8 mouse cellular contexts compared by ENCODE assay signal in the genomic region with DNA sequence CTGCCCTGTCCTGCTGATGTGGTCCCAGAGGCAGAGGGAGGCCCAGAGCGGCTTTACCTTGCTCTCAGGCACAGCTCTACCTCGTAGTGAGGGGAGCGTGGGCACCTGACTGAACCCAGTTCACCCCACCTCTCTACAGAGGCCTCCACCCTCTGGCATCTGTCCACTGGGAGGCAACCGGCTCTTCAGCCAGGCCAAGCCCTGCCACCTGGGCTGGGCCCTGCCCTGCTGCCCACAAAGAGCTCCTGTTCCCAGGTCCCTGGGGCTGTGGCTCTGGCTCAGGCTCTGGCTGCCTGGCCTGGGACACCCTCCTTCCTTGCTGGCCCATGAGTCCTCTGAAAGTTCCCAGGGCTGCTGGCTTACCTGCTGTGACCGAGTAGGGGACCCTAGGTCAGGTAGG. TPM values are rescaled to one million over a fixed set of nuclear protein-coding genes. Genes with fewer than 3 reads are reported as not detected.
DNase-seq lines count a peak whose midpoint lies in the region; ATAC-seq and TF ChIP-seq lines count a peak whose summit lies in the region.

No protein-coding gene starts in this region.

- DNase-seq in testis, postnatal 10 days (ENCODE audit: low spot score): no peak
- no peak for DNase-seq in liver, embryonic 13.5 days
- no peak for DNase-seq in layer of hippocampus, adult 8-10 months (ENCODE audit: low spot score in 2 of 2)
- no peak for DNase-seq in spleen, adult 18-20 months
- DNase-seq in cerebellum, adult 11-12 months: no peak

- peak overlapping the region; percentile 11 for H3K4me2 ChIP-seq in heart, embryonic 16.5 days (ENCODE audit: low read depth, low read length)
- H3K4me2 ChIP-seq in liver, embryonic 13.5 days: no peak overlapping the region
- H3K4me2 ChIP-seq in stomach, embryonic 16.5 days (ENCODE audit: low read depth, low read length): no peak overlapping the region

- no peaks in the 10 kb centered on the region for H3K36me3 ChIP-seq in testis, adult 2 months (ENCODE audit: control insufficient read depth, insufficient read depth, low read length)
- H3K36me3 ChIP-seq in heart, embryonic 16.5 days (ENCODE audit: control insufficient read depth, insufficient read depth): peaks cover 23% of the 10 kb centered on the region
- H3K36me3 ChIP-seq in liver, embryonic 13.5 days: peaks cover 10% of the 10 kb centered on the region; the same call in 1 of the 2 replicates
- peaks cover 26% of the 10 kb centered on the region for H3K36me3 ChIP-seq in stomach, embryonic 16.5 days (ENCODE audit: control insufficient read depth, insufficient read depth, low read length)

- H3K4me3 ChIP-seq in testis, adult 2 months (ENCODE audit: control insufficient read depth, low read depth, low read length): no peak overlapping the region
- H3K4me3 ChIP-seq in heart, embryonic 16.5 days (ENCODE audit: low read length): no peak overlapping the region
- H3K4me3 ChIP-seq in liver, embryonic 13.5 days (replicated peaks): no peak overlapping the region
- no peak overlapping the region for H3K4me3 ChIP-seq in stomach, embryonic 16.5 days (replicated peaks; ENCODE audit: low read length)

- peaks cover 3% of the 10 kb centered on the region; the same call in 1 of the 2 replicates for H3K4me1 ChIP-seq in testis, adult 2 months (ENCODE audit: control insufficient read depth, insufficient read depth, low read length)
- H3K4me1 ChIP-seq in heart, embryonic 16.5 days (ENCODE audit: control insufficient read depth, insufficient read depth, low read length): peaks cover 19% of the 10 kb centered on the region
- H3K4me1 ChIP-seq in liver, embryonic 13.5 days (replicated peaks): peaks cover 11% of the 10 kb centered on the region
- H3K4me1 ChIP-seq in stomach, embryonic 16.5 days (ENCODE audit: control insufficient read depth, insufficient read depth, low read length): peaks cover 14% of the 10 kb centered on the region

- H3K27ac ChIP-seq in testis, adult 2 months (ENCODE audit: control insufficient read depth, insufficient read depth, low read depth, low read length): peak overlapping the region; percentile 74; the same call in 1 of the 2 replicates
- H3K27ac ChIP-seq in heart, embryonic 16.5 days (ENCODE audit: low read length): peak overlapping the region; percentile 96
- peak overlapping the region; percentile 76 for H3K27ac ChIP-seq in liver, embryonic 13.5 days
- peak overlapping the region; percentile 93 for H3K27ac ChIP-seq in stomach, embryonic 16.5 days (ENCODE audit: low read length)

- no peaks in the 10 kb centered on the region for H3K9me3 ChIP-seq in heart, embryonic 16.5 days (replicated peaks; ENCODE audit: control insufficient read depth, low read length)
- H3K9me3 ChIP-seq in liver, embryonic 13.5 days (replicated peaks): no peaks in the 10 kb centered on the region
- H3K9me3 ChIP-seq in stomach, embryonic 16.5 days (replicated peaks; ENCODE audit: control insufficient read depth, low read length): no peaks in the 10 kb centered on the region

- ATAC-seq in heart, embryonic 16.5 days (replicated peaks; ENCODE audit: extremely low read depth, insufficient read depth, low FRiP score): 0 out of 2 replicates have a peak, but pooled peaks have one; percentile 2
- no peak for ATAC-seq in liver, embryonic 13.5 days (ENCODE audit: low read depth)
- peak; percentile 16; the same call in 1 of the 2 replicates for ATAC-seq in stomach, embryonic 16.5 days (ENCODE audit: insufficient read depth, low FRiP score)

- no peaks in the 10 kb centered on the region for H3K27me3 ChIP-seq in testis, adult 2 months (ENCODE audit: control insufficient read depth, insufficient read depth, low read length)
- H3K27me3 ChIP-seq in heart, embryonic 16.5 days (ENCODE audit: control insufficient read depth, insufficient read depth, low read length): no peaks in the 10 kb centered on the region
- H3K27me3 ChIP-seq in liver, embryonic 13.5 days: no peaks in the 10 kb centered on the region
- no peaks in the 10 kb centered on the region for H3K27me3 ChIP-seq in stomach, embryonic 16.5 days (ENCODE audit: control insufficient read depth, insufficient read depth, low read length)

- TF ChIP-seq CTCF in testis, adult 2 months (IDR thresholded peaks at IDR 0.05; ENCODE audit: control insufficient read depth, insufficient read depth, insufficient replicate concordance, low read depth, low read length): no peak

- 51% methylated on average over 5 of the region's 5 CpGs for WGBS in heart, embryonic 16.5 days
- WGBS in liver, embryonic 13.5 days (ENCODE audit: insufficient replicate concordance): 60% methylated on average over 5 of the region's 5 CpGs
- WGBS in stomach, embryonic 16.5 days: 68% methylated on average over 5 of the region's 5 CpGs

- H3K9ac ChIP-seq in heart, embryonic 16.5 days (ENCODE audit: low read length): peak overlapping the region; percentile 64
- H3K9ac ChIP-seq in liver, embryonic 13.5 days: 0 out of 2 replicates have a peak overlapping the region, but pooled peaks have one; percentile 13
- peak overlapping the region; percentile 66 for H3K9ac ChIP-seq in stomach, embryonic 16.5 days (ENCODE audit: low read length)

- TF ChIP-seq POLR2A in testis, adult 2 months (IDR thresholded peaks at IDR 0.05; ENCODE audit: control insufficient read depth, low read depth, low read length): no peak

RNA-seq across cellular contexts. Expression of a gene that starts 38.4 kb away (rescaled TPM):
- 2.0 and 3.1 TPM in 2 replicates for polyA plus RNA-seq in testis, adult 2 months (2012; rRNA removed)
- polyA plus RNA-seq in heart, embryonic 16.5 days (2015; fragmentation: Nextera tagmentation; extraction: Ambion mirVana): 44.9 and 57.3 TPM in 2 replicates
- 7.0 and 7.6 TPM in 2 replicates for polyA plus RNA-seq in liver, embryonic 13.5 days (2015; fragmentation: Nextera tagmentation; extraction: Ambion mirVana)
- polyA plus RNA-seq in stomach, embryonic 16.5 days (2015; fragmentation: Nextera tagmentation; extraction: Ambion mirVana): 108 and 139 TPM in 2 replicates
- total RNA-seq in layer of hippocampus, adult 8-10 months (2022): 10 to 100 TPM; 21.8 to 39.3 (median 32.1) TPM

RNA-seq across cellular contexts. Expression of a gene that starts 47.0 kb away (rescaled TPM):
- 151 and 167 TPM in 2 replicates for polyA plus RNA-seq in testis, adult 2 months (2012; rRNA removed)
- polyA plus RNA-seq in heart, embryonic 16.5 days (2015; fragmentation: Nextera tagmentation; extraction: Ambion mirVana): 90.1 and 92.2 TPM in 2 replicates
- 141 and 148 TPM in 2 replicates for polyA plus RNA-seq in liver, embryonic 13.5 days (2015; fragmentation: Nextera tagmentation; extraction: Ambion mirVana)
- 124 and 174 TPM in 2 replicates for polyA plus RNA-seq in stomach, embryonic 16.5 days (2015; fragmentation: Nextera tagmentation; extraction: Ambion mirVana)
- 100 to 1,000 TPM; 120 to 150 (median 129) TPM for total RNA-seq in layer of hippocampus, adult 8-10 months (2022)

RNA-seq across cellular contexts. Expression of a gene that starts 47.1 kb away (rescaled TPM):
- 4.6 and 5.3 TPM in 2 replicates for polyA plus RNA-seq in testis, adult 2 months (2012; rRNA removed)
- polyA plus RNA-seq in heart, embryonic 16.5 days (2015; fragmentation: Nextera tagmentation; extraction: Ambion mirVana): 8.2 and 8.8 TPM in 2 replicates
- polyA plus RNA-seq in liver, embryonic 13.5 days (2015; fragmentation: Nextera tagmentation; extraction: Ambion mirVana): 2.0 and 3.0 TPM in 2 replicates
- 10.4 and 11.2 TPM in 2 replicates for polyA plus RNA-seq in stomach, embryonic 16.5 days (2015; fragmentation: Nextera tagmentation; extraction: Ambion mirVana)
- 10 to 100 TPM; 35.1 to 39.9 (median 38.6) TPM for total RNA-seq in layer of hippocampus, adult 8-10 months (2022)

Comparison
In these comparisons a context has a peak if more than half of its experiments do, and no peak if none do; other contexts are left out.
1. H3K9ac ChIP-seq: peak in every context shown above with its lines; median percentile 66 in stomach, embryonic 16.5 days; 64 in heart, embryonic 16.5 days; 13 in liver, embryonic 13.5 days.